Comparison of ENCODE assay signal across 23 mouse cellular contexts in the genomic region with DNA sequence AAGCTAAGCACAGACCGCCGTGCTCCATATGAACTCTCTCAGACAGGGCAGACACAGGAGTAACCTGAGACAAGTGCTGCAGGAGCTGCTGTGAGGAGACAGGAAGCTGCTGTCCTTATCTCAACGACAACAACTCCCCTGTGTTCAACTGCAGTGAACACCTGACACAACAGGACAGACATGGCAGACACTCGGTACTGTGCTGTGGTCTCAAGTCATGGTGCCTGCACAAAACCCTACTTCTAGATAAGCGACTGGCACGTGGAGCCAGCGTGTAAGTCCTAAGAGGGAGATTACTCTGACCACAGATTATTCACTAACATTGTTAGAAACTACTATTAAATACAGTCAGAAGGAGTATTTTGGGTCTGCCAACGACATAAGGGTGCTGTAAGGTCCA. TPM values are rescaled to one million over a fixed set of nuclear protein-coding genes. Genes with fewer than 3 reads are reported as not detected.
A peak's percentile ranks its signal among the peaks of the same experiment; 100 is the strongest.
DNase-seq lines count a peak whose midpoint lies in the region; ATAC-seq lines count a peak whose summit lies in the region.
"Had no signal": no experiment of that assay in that cellular context is flagged by ENCODE, and none has a peak within 500 bp of the region (broad histone marks: within the 10 kb centered on the region; RNA-seq: fewer than 3 reads in every experiment).

No protein-coding gene starts in this region.

- no peak overlapping the region for H3K4me3 ChIP-seq in kidney, embryonic 14.5 days (ENCODE audit: low read length)
- no peak overlapping the region for H3K4me3 ChIP-seq in liver, embryonic 12.5 days
- no peak overlapping the region for H3K4me3 ChIP-seq in hindbrain, embryonic 12.5 days
- H3K4me3 ChIP-seq: heart, adult 2 months; hindbrain, embryonic 15.5 days; intestine, embryonic 15.5 days; limb, embryonic 13.5 days; lung, embryonic 15.5 days; stomach, embryonic 15.5 days had no signal

- H3K27ac ChIP-seq in kidney, embryonic 14.5 days (ENCODE audit: low read depth, low read length), result no peak overlapping the region
- H3K27ac ChIP-seq in liver, embryonic 12.5 days, result peak overlapping the region; percentile 88; the same call in 1 of the 2 replicates
- H3K27ac ChIP-seq in hindbrain, embryonic 12.5 days, result no peak overlapping the region
- H3K27ac ChIP-seq: heart, adult 2 months; hindbrain, embryonic 15.5 days; intestine, embryonic 15.5 days; limb, embryonic 13.5 days; lung, embryonic 15.5 days; stomach, embryonic 15.5 days had no signal

- 54% methylated on average over 8 of the region's 8 CpGs for WGBS in kidney, embryonic 14.5 days
- WGBS in liver, embryonic 12.5 days (ENCODE audit: insufficient replicate concordance), result 26% methylated on average over 8 of the region's 8 CpGs
- WGBS in hindbrain, embryonic 12.5 days, result 85% methylated on average over 8 of the region's 8 CpGs

- 0 out of 2 replicates have a peak, but pooled peaks have one; percentile 28 for ATAC-seq in kidney, embryonic 14.5 days (ENCODE audit: low FRiP score, low TSS enrichment)
- ATAC-seq in liver, embryonic 12.5 days, result peak; percentile 57
- ATAC-seq in megakaryocyte progenitor cell, adult 5-6 weeks (replicated peaks; ENCODE audit: poor library complexity), result peak; percentile 82
- ATAC-seq in hindbrain, embryonic 12.5 days (ENCODE audit: low FRiP score), result no peak
- ATAC-seq: forebrain, embryonic 14.5 days; intestine, embryonic 15.5 days had no signal

- no peaks in the 10 kb centered on the region for H3K4me1 ChIP-seq in kidney, embryonic 14.5 days (ENCODE audit: control insufficient read depth, insufficient read depth, low read length)
- peaks cover 45% of the 10 kb centered on the region for H3K4me1 ChIP-seq in liver, embryonic 12.5 days
- no peaks in the 10 kb centered on the region for H3K4me1 ChIP-seq in hindbrain, embryonic 12.5 days
- H3K4me1 ChIP-seq: hindbrain, embryonic 15.5 days; limb, embryonic 13.5 days; stomach, embryonic 15.5 days had no signal

- H3K36me3 ChIP-seq in kidney, embryonic 14.5 days (ENCODE audit: control insufficient read depth, insufficient read depth, low read length), result peaks cover 77% of the 10 kb centered on the region
- H3K36me3 ChIP-seq in liver, embryonic 12.5 days, result peaks cover 84% of the 10 kb centered on the region
- peaks cover 64% of the 10 kb centered on the region for H3K36me3 ChIP-seq in hindbrain, embryonic 12.5 days

- no peak overlapping the region for H3K9ac ChIP-seq in kidney, embryonic 14.5 days (ENCODE audit: low read depth, low read length)
- H3K9ac ChIP-seq in liver, embryonic 12.5 days, result no peak overlapping the region; the same call in 1 of the 2 replicates
- H3K9ac ChIP-seq in hindbrain, embryonic 12.5 days, result no peak overlapping the region
- H3K9ac ChIP-seq: hindbrain, embryonic 15.5 days; intestine, embryonic 15.5 days; limb, embryonic 13.5 days; lung, embryonic 15.5 days; stomach, embryonic 15.5 days had no signal

- no peaks in the 10 kb centered on the region for H3K9me3 ChIP-seq in kidney, embryonic 14.5 days (ENCODE audit: control insufficient read depth, low read length)
- H3K9me3 ChIP-seq in liver, embryonic 12.5 days (replicated peaks), result no peaks in the 10 kb centered on the region
- H3K9me3 ChIP-seq in hindbrain, embryonic 12.5 days (replicated peaks), result no peaks in the 10 kb centered on the region
- H3K9me3 ChIP-seq: hindbrain, embryonic 15.5 days; intestine, embryonic 15.5 days; limb, embryonic 13.5 days; lung, embryonic 15.5 days; stomach, embryonic 15.5 days had no signal

- H3K27me3 ChIP-seq in kidney, embryonic 14.5 days (ENCODE audit: control insufficient read depth, insufficient read depth, low read length), result no peaks in the 10 kb centered on the region
- no peaks in the 10 kb centered on the region for H3K27me3 ChIP-seq in liver, embryonic 12.5 days (replicated peaks)
- no peaks in the 10 kb centered on the region for H3K27me3 ChIP-seq in hindbrain, embryonic 12.5 days
- H3K27me3 ChIP-seq: hindbrain, embryonic 15.5 days; intestine, embryonic 15.5 days; limb, embryonic 13.5 days; lung, embryonic 15.5 days; stomach, embryonic 15.5 days had no signal

- DNase-seq in kidney, postnatal 25 days, result no peak
- DNase-seq in MEL-GATA-1-ER (ENCODE audit: extremely low read depth, low read depth), result peak; percentile 76
- no peak for DNase-seq in right cerebral cortex, postnatal 36 days (ENCODE audit: low spot score in 2 of 2)
- DNase-seq: adrenal gland, postnatal 14 days; cerebellum, adult 11-12 months; gastrocnemius, postnatal 14 days; heart, adult 2 months; kidney, adult 9 months; kidney, postnatal 4 days; right cerebral cortex, postnatal 14 days; thymus, adult 18-20 months had no signal

- no peak overlapping the region for H3K4me2 ChIP-seq in kidney, embryonic 14.5 days (replicated peaks; ENCODE audit: low read depth, low read length)
- H3K4me2 ChIP-seq in liver, embryonic 12.5 days, result peak overlapping the region; percentile 56
- no peak overlapping the region for H3K4me2 ChIP-seq in hindbrain, embryonic 12.5 days (replicated peaks)
- H3K4me2 ChIP-seq: hindbrain, embryonic 15.5 days; intestine, embryonic 15.5 days; limb, embryonic 13.5 days; lung, embryonic 15.5 days; stomach, embryonic 15.5 days had no signal

RNA-seq across cellular contexts. Expression of a gene that starts 21.8 kb away (rescaled TPM):
- 11.4 and 22.9 TPM in 2 replicates for polyA plus RNA-seq in kidney, embryonic 14.5 days (2014; fragmentation: Nextera tagmentation; extraction: Ambion mirVana)
- 7.7 and 8.1 TPM in 2 replicates for polyA plus RNA-seq in liver, embryonic 12.5 days (2016; fragmentation: Nextera tagmentation; extraction: Ambion mirVana)
- total RNA-seq in megakaryocyte progenitor cell, adult 5-6 weeks (2015), result 6.6 and 7.3 TPM in 2 replicates
- 23.8 and 32.2 TPM in 2 replicates for total RNA-seq in megakaryocyte progenitor cell, adult 5-6 weeks (2017)
- 30.2 and 34.0 TPM in 2 replicates for polyA plus RNA-seq in hindbrain, embryonic 12.5 days (2016; fragmentation: Nextera tagmentation; extraction: Ambion mirVana)

RNA-seq across cellular contexts. Expression of a gene that starts 25.8 kb away (rescaled TPM):
- 0.33 and 1.3 TPM in 2 replicates for polyA plus RNA-seq in kidney, embryonic 14.5 days (2014; fragmentation: Nextera tagmentation; extraction: Ambion mirVana)
- 0.20 TPM in 2 replicates for polyA plus RNA-seq in liver, embryonic 12.5 days (2016; fragmentation: Nextera tagmentation; extraction: Ambion mirVana)
- 0.17 TPM in 1 of 2 replicates, not detected in the other for total RNA-seq in megakaryocyte progenitor cell, adult 5-6 weeks (2015)
- total RNA-seq in megakaryocyte progenitor cell, adult 5-6 weeks (2017), result 0.04 TPM in 1 of 2 replicates, not detected in the other
- 1.0 and 1.5 TPM in 2 replicates for polyA plus RNA-seq in hindbrain, embryonic 12.5 days (2016; fragmentation: Nextera tagmentation; extraction: Ambion mirVana)
- total RNA-seq: adrenal gland, postnatal 14 days; gastrocnemius, postnatal 14 days; heart, adult 2 months; neutrophil, adult 5-6 weeks had no signal
- polyA plus RNA-seq: C2C12 had no signal
